Mouse (Mus musculus) olfactory bulb, adult 2 months (tissue): ENCODE measurements at regions not wholly inside any gene's neighbourhood (a gene's known extent, or its start where the extent isn't known, plus 50 kb on each side); places are given as distances from the start of the nearest gene placed in this dataset.

Experiments
- CTCF ChIP-seq: fragments of 200-500 bp; IDR thresholded peaks from 2 replicates; pipeline ENCODE4 v1.5.1; 2012; ENCODE audit warnings: low read depth, mild to moderate bottlenecking, low read length, moderate library complexity; ENCODE audit not compliant: insufficient read depth
- POLR2A ChIP-seq: fragments of 200-500 bp; IDR thresholded peaks from 2 replicates; pipeline ENCODE4 v1.6.1; 2012; ENCODE audit warnings: mild to moderate bottlenecking, low read depth, low read length, moderate library complexity; ENCODE audit not compliant: insufficient read depth

DNA sequence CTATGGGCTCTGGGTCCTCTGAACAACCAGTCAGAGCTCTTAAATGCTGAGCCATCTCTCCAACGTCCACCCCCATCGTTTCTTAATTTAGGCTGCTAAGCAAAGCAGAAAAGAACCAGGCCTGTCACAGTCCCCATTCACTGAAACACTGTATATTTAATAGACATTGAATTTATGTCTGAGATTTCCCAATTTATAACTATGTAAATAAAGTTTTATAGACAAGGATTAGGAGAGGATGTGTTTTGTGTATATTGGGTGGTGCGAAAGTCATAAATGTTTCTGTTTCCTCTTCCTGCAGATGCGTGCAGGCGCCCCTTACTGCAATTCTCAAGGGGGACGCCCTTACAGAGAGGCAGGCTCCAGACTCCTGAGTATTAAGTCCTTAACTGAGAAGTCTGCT lies 314.7 kb upstream of the Adgrl2 start:
- TF ChIP-seq POLR2A = no peak
- no peak for TF ChIP-seq CTCF
